Mouse (Mus musculus) c-Kit-negative CD71-positive TER-119-positive erythroid progenitor cells, embryonic 14.5 days (primary cell): Measurements from ENCODE around the gene Scn10a.

Experiments
- DNase-seq: peaks from one replicate; pipeline ENCODE4 v3.0.0-alpha.2; 2013; ENCODE audit warnings: low read depth, low spot score

The Scn10a gene

GRCm38 (mm10) chr9:119634216-119634843 lies 84.8 kb downstream of the Scn10a start:
- DNase-seq, result no peak

- DNase-seq, result no peak
These were observed 85.6 kb downstream of the Scn10a start for GRCm38 (mm10) chr9:119633475-119633874.

DNA sequence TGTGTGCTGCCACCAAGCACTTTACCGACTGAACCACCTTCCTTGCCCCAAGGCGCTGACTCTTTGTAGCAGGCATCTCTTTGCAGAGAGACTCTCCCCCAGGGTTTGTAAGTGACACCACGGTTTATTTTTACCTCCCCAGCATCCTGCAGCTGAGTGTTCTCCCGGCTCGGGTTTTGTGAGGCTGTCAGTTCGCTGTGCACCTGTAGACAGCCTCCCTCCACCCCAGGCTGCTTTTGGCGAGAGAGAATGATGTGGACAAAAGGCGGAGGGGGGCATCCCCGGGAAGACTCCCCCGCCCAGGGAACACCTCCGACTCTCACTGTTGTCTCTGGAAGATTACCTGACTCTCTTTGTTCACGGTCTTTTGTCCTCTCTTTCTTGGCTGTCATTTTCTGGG lies 86.3 kb downstream of the Scn10a start:
- DNase-seq, result no peak

DNA sequence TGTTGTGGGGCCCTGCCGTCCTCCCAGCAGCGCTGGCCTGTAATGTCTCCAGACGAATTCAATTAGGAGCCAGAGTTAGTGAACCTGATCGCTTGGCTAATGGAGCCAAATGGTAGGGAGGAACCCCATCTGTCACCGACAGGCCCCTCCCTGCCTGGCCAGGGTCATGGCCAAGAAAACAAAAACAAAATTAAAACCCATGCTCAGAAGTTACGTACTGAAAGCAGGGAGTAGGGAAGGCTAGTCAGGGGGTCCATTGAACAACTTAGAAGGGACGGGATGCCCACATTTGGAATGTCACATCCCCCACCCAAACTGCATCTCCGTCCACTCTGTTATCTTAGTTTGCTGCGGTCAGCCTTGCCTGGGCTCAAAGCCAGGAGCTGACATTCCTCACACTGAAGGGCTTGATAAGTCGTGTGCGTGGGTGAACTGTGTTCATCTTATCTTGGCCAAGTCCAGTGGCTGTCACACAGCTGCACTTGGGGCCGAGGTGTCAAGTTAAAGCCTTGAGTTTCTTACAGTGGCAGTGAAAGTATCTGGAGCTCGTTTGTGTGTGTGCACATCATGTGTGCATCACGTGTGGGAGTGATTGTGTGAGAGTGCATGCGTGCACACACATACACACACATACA lies 87.1 kb downstream of the Scn10a start:
- DNase-seq, result no peak

GRCm38 (mm10) chr9:119631393-119631898 lies 87.7 kb downstream of the Scn10a start:
- no peak for DNase-seq

DNA sequence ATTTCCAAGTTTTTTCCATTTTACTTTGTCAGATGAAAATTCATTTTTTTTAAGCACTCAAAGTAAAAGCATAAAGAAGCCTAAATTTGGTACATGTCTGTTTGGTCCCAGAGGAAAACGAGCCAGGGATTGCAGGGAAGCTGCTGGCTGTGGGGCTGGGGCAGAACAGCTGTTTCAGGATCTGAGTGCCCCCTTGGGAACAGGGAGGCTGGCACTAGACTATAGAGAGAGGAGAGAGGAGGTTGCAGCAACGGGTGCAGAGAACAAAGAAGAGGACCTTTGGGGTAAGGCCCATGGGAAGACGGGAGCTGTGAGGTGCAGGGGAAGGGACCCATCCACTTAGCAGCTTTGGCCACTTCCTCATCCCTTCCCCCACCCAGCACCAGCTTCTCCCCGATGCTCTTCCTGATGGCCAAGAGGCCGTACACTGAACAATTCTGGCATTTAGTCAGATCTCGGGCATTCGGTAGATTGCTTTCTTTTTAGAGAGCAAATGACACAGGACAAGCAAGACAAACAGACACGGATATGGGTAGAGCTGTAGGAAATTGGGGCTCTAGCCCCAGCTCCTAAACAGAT lies 90.3 kb downstream of the Scn10a start:
- DNase-seq, result no peak

DNA sequence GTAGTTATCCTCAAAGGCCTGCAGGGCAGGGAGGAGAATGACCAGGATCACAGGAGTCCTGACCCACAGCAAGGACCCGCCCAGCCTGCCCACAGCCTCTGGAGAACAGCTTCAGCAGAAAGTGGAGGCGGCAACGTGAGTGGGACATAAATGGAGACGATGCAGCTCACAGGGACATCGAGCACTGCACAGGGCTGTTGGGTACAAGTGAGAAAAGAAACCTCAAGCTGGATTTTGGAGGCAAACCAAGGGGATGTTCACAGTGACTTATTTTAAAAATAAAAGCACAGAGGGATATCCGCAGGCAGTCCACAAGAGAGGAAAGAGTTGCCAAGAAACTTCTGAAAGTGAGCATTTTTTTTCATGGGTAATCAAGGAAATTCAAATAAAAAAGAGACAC lies 91.9 kb downstream of the Scn10a start:
- no peak for DNase-seq

DNA sequence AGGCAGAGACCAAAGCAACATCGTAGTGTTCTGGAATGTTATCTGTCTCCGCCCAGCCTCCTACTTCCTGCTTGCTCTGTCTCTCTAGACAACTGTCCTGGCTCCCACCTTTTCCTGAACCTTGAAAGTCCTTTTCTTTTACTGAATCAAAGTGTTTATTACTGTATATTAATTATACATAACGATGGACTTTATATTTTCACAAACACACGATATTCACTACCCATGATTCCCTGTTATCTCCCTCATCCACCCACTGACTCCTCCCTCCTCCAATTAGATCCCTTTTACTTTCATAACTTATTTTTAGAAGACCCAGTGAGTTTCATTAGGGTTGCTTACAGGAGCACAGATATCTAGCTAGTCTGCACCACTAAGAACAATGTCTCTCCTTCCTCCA lies 95.0 kb downstream of the Scn10a start:
- DNase-seq, result no peak

GRCm38 (mm10) chr9:119614798-119615197 lies 104.3 kb downstream of the Scn10a start:
- no peak for DNase-seq

DNA sequence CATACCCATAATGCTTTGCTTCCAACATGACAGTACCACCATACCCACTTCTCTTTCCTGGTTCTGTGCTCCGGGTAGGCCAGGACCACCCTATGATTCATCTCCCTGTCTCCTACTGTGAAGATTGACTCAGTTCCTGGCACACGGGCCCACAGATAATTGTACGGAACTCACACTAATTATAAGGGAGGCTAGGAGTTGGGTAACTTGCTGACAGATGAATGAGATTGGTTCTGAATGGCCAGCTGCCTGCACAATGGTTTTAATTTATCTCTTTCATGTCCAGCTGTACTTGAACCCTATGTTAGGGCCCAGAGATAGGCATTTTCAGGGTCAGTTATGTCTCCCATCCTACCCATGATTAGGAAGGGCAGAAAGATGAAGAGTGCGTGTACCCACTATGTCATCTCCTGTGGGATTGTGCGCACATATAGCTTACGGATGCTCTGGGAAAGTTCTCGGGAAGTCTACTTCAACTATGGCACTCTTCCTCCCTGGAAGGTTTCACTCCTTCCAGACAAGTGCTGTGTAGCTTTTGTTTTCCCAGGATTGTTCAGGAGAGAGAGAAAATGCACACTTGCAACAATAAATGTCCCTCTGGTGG lies 108.5 kb downstream of the Scn10a start:
- DNase-seq, result no peak

DNA sequence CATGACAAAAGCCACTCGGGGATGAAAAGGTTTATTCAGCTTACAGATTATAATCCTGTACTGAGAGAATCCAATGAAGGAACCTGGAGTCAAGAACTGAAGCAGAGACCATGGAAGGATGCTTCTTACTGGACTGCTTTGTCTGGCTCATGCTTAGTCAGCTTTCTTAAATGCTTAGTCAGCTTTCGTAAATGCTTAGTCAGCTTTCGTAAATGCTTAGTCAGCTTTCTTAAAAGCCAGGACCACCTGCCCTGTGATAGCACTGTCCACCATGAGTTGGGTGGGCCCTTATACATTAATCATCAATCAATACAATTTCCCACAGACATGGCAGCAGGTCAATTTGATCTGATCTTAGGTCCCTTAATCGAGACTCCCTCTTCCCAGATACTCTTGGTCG lies 112.2 kb downstream of the Scn10a start:
- DNase-seq, result no peak

DNA sequence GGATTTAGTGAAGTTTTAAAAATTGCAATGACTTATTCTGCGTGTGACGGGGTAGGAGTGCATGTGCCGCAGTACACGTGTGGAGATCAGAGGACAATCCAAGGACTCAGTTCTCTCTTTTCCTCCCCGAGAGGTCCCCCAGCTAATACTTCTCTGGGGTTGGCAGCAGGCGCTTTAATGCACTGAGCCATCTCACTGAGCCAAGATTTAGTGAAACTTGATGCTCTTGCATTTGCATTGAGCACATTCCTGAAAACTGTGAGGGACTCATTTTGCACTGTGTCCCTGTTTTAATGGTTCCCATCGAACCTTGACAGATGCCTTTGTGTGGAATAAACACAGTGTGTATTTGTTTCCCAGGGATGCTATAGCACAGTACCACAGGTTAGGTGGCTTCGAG lies 114.5 kb downstream of the Scn10a start:
- no peak for DNase-seq

GRCm38 (mm10) chr9:119598501-119598900 lies 120.6 kb downstream of the Scn10a start:
- no peak for DNase-seq

DNA sequence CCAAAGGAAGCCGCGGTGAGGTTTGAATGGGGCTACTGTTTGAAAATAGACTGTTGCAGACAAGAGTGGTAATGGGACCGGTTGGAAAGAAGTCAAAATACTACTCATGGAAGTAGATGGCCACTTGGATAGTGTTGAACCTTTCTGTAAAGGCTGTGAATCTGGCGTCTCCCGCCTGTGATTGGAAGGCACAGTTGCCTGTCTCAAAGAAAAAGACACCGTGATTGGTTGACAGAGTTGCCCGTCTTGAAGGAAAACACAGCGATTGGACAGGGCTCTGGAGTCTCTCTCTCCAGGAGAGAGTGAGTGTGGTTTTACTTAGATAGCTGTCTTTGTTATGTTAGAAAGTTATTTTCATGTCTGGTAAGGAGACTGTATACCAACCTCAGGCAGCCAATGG lies 121.8 kb downstream of the Scn10a start:
- no peak for DNase-seq

GRCm38 (mm10) chr9:119589592-119589991 lies 129.5 kb downstream of the Scn10a start:
- no peak for DNase-seq

DNA sequence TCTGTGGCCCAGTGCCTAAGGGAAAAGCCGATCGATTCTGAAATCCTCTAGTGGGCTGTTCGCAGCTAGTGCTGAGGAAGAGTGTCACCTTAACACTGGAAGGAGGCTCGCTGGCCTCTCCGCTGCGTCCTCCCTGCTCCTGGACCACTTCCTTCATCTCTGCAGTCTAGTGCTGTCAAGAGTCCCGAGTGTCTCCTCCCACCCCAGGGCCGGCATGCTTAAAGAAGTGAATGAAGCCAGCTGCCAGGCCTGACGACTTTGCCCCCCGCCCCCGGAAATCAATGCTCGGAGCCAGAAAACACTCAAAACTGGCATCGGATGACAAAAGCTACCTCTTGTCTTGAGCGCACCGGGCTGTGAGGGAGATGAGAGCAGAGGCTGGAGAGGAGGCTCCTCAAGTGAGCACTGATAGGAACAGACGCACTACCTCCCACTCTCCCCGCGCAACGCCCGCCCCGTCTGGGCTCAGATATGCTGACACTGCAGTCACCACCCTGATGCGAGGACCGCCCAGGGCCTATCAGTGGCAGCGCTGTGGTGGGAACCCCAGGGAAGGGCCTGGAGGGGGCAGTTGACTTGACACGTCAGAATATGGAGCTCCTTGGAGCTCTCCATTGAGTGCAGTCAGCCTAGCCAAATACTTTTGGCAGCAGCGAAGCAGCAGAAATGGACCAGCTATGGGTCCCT lies 130.2 kb downstream of the Scn10a start:
- DNase-seq, result no peak

GRCm38 (mm10) chr9:119580668-119581067 lies 138.5 kb downstream of the Scn10a start:
- DNase-seq, result peak; percentile 12

GRCm38 (mm10) chr9:119580187-119580586 lies 138.9 kb downstream of the Scn10a start:
- no peak for DNase-seq

DNA sequence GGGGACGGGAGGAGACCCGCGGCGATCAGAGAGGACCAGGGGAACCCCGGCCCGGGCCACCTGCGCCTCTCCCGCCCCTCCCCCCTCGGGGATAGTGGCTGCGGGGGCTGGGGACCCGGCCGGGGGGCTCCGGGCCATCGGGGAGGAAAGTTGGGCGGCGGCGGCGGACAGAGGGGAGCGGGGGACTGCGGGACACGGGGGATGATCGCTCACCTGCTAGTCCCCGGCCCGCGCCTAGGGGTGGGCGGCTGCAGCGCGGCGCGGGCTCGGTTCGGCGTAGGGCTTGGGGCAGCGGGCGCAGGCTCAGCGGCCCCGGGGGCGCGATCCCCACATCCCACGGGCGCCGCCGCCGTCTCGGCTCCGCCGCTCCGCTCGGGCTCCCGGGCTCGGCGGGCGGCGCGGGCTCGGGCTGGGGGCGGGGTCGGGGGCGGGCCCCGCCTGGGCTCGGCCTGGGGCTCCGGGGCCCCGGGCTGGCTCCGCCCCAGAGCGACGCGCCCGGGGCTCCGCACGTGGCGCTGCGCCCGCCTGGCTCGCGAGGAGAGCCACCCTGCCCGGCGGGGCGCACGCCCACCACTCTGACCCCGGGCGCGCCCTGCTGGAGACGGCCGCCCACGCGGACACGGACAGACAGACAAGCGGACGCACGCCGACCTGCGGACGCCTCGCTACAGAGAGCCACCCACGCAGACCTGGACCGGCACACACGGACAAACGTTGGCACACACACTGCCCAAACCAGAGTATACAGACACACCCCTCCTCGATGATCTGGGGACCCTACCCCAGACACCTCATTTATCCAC lies 140.3 kb downstream of the Scn10a start, which contains the start of gene Scn5a:
Gene Scn5a (minus strand): TSS at position 381 of the 803 bp plus-strand sequence.
- no peak for DNase-seq

- no peak for DNase-seq
These were observed 140.8 kb downstream of the Scn10a start for GRCm38 (mm10) chr9:119578311-119578635.

GRCm38 (mm10) chr9:119576977-119577376 lies 142.1 kb downstream of the Scn10a start:
- DNase-seq, result no peak
